Mouse (Mus musculus) cerebellum, adult 2 months (tissue): ENCODE results near the gene Olfr67. TPM values are rescaled to one million over a fixed set of nuclear protein-coding genes. Genes with fewer than 3 reads are reported as not detected.

Source experiments
- DNase-seq, 2 experiments: peaks; one replicate each; pipeline ENCODE4 v3.0.0; 2021
- H3K27ac ChIP-seq: fragments of 200-500 bp; 2 replicates; pipeline ENCODE4 v1.5.1; 2012; ENCODE audit warnings: low read length, control low read depth, inconsistent platforms; ENCODE audit not compliant: insufficient read depth
- H3K27me3 ChIP-seq: fragments of 200-500 bp; 2 replicates; pipeline ENCODE4 v1.6.1; 2012; ENCODE audit warnings: inconsistent platforms, mild to moderate bottlenecking, low read length, moderate library complexity; ENCODE audit not compliant: control insufficient read depth, insufficient read depth
- H3K4me1 ChIP-seq: fragments of 200-500 bp; 2 replicates; pipeline ENCODE4 v1.6.1; 2011; ENCODE audit warnings: low read length; ENCODE audit not compliant: control insufficient read depth, insufficient read depth
- H3K4me3 ChIP-seq: fragments of 200-500 bp; replicated peaks from 2 replicates; pipeline ENCODE3; 2011; ENCODE audit warnings: mild to moderate bottlenecking, low read depth, low read length, control low read depth; ENCODE audit not compliant: insufficient read depth
- CTCF ChIP-seq: fragments of 200-500 bp; IDR thresholded peaks from 2 replicates; pipeline ENCODE4 v1.5.1; 2011; ENCODE audit warnings: low read depth, mild to moderate bottlenecking, control low read depth, low read length, moderate library complexity, borderline replicate concordance; ENCODE audit not compliant: insufficient read depth
- POLR2A ChIP-seq: fragments of 200-500 bp; IDR thresholded peaks from 2 replicates; pipeline ENCODE4 v1.6.1; 2011; ENCODE audit warnings: low read length, control low read depth, borderline replicate concordance; ENCODE audit not compliant: insufficient read depth
- WGBS: fragments of 180-500 bp; shearing (Covaris S2); methylation state at CpG from one replicate; pipeline ENCODE4 v1.1.7; 2018; 5-methylcytosine and 5-hydroxymethylcytosine counted together
- polyA plus RNA-seq: library from polyadenylated mRNA; depleted of rRNA; stranded (reverse); fragments of >200 nt; gene quantifications from 2 replicates; pipeline ENCODE4 v1.2.3, GENCODE M21; 2012; rRNA removed

Olfr67 gene
- polyA plus RNA-seq, 1 experiment = not detected

GRCm38 (mm10) chr7:103744843-103745242, 46.8 kb downstream of the Olfr67 start, which contains the start of gene Olfr629:
Gene Olfr629, minus strand, starts transcription at chr7:103744943.
- TF ChIP-seq POLR2A (no peak), CTCF (no peak)
- 67% methylated on average over 2 of the region's 2 CpGs for WGBS
- Histone ChIP-seq H3K27ac (no peak within 1 kb of the TSS), H3K27me3 (no peaks in the 10 kb centered on the region), H3K4me3 (no peak within 1 kb of the TSS), H3K4me1 (no peaks in the 10 kb centered on the region)
- no peak for DNase-seq

Other genes with a start within 250 kb of the Olfr67 start
- not detected in 2 replicates for gene Olfr612, start 249.1 kb downstream of the Olfr67 start, polyA plus RNA-seq
- gene Olfr613, start 243.7 kb downstream of the Olfr67 start, polyA plus RNA-seq = not detected in 2 replicates
- gene Olfr615, start 235.7 kb downstream of the Olfr67 start, polyA plus RNA-seq = not detected in 2 replicates
- gene Olfr616, start 222.7 kb downstream of the Olfr67 start, polyA plus RNA-seq = not detected in 2 replicates
- gene Olfr617, start 218.8 kb downstream of the Olfr67 start, polyA plus RNA-seq = not detected in 2 replicates
- gene Olfr618, start 201.7 kb downstream of the Olfr67 start, polyA plus RNA-seq = not detected in 2 replicates
- gene Olfr619, start 191.2 kb downstream of the Olfr67 start, polyA plus RNA-seq = not detected in 2 replicates
- not detected in 2 replicates for gene Olfr620, start 179.3 kb downstream of the Olfr67 start, polyA plus RNA-seq
- not detected in 2 replicates for gene Olfr622, start 149.1 kb downstream of the Olfr67 start, polyA plus RNA-seq
- not detected in 2 replicates for gene Olfr623, start 128.1 kb downstream of the Olfr67 start, polyA plus RNA-seq
- not detected in 2 replicates for gene Olfr624, start 120.6 kb downstream of the Olfr67 start, polyA plus RNA-seq
- gene Olfr625-ps1, start 109.1 kb downstream of the Olfr67 start, polyA plus RNA-seq = not detected in 2 replicates
- gene Olfr243, start 77.2 kb downstream of the Olfr67 start, polyA plus RNA-seq = not detected in 2 replicates
- not detected in 2 replicates for gene Olfr628, start 61.4 kb downstream of the Olfr67 start, polyA plus RNA-seq
- not detected in 2 replicates for gene Olfr629, start 46.9 kb downstream of the Olfr67 start, polyA plus RNA-seq
- not detected in 2 replicates for gene Olfr630, start 34.5 kb downstream of the Olfr67 start, polyA plus RNA-seq
- not detected in 2 replicates for gene Olfr69, start 20.2 kb downstream of the Olfr67 start, polyA plus RNA-seq
- gene Olfr68, start 12.1 kb downstream of the Olfr67 start, polyA plus RNA-seq = not detected in 2 replicates
- gene Hbb-bt, start 22.2 kb upstream of the Olfr67 start, polyA plus RNA-seq = 64.2 and 175 TPM in 2 replicates
- gene Hbb-bs, start 36.3 kb upstream of the Olfr67 start, polyA plus RNA-seq = 581 and 1,292 TPM in 2 replicates
- not detected in 2 replicates for gene Hbb-bh2, start 48.7 kb upstream of the Olfr67 start, polyA plus RNA-seq
- 0.41 TPM in 1 of 2 replicates, not detected in the other for gene Hbb-bh1, start 51.3 kb upstream of the Olfr67 start, polyA plus RNA-seq
- gene Hbb-y, start 61.4 kb upstream of the Olfr67 start, polyA plus RNA-seq = 1.3 and 2.3 TPM in 2 replicates
- not detected in 2 replicates for gene Olfr66, start 94.4 kb upstream of the Olfr67 start, polyA plus RNA-seq
- not detected in 2 replicates for gene Olfr64, start 102.7 kb upstream of the Olfr67 start, polyA plus RNA-seq
- gene Olfr65, start 111.7 kb upstream of the Olfr67 start, polyA plus RNA-seq = not detected in 2 replicates
- gene Olfr631, start 137.0 kb upstream of the Olfr67 start, polyA plus RNA-seq = not detected in 2 replicates
- gene Olfr632, start 142.5 kb upstream of the Olfr67 start, polyA plus RNA-seq = not detected in 2 replicates
- gene Olfr633, start 152.6 kb upstream of the Olfr67 start, polyA plus RNA-seq = not detected in 2 replicates
- gene Olfr635, start 179.3 kb upstream of the Olfr67 start, polyA plus RNA-seq = not detected in 2 replicates
- gene Olfr638, start 206.9 kb upstream of the Olfr67 start, polyA plus RNA-seq = not detected in 2 replicates
- gene Olfr639, start 225.5 kb upstream of the Olfr67 start, polyA plus RNA-seq = 0.02 TPM in 1 of 2 replicates, not detected in the other
- not detected in 2 replicates for gene Olfr640, start 233.8 kb upstream of the Olfr67 start, polyA plus RNA-seq
- gene Olfr641, start 243.6 kb upstream of the Olfr67 start, polyA plus RNA-seq = not detected in 2 replicates